Mouse (Mus musculus): ENCODE measurements around the gene Gli2. TPM values are rescaled to one million over a fixed set of nuclear protein-coding genes. Genes with fewer than 3 reads are reported as not detected.

Gli2 gene
- polyA plus RNA-seq, 1 experiment: 1.4 TPM

DNA sequence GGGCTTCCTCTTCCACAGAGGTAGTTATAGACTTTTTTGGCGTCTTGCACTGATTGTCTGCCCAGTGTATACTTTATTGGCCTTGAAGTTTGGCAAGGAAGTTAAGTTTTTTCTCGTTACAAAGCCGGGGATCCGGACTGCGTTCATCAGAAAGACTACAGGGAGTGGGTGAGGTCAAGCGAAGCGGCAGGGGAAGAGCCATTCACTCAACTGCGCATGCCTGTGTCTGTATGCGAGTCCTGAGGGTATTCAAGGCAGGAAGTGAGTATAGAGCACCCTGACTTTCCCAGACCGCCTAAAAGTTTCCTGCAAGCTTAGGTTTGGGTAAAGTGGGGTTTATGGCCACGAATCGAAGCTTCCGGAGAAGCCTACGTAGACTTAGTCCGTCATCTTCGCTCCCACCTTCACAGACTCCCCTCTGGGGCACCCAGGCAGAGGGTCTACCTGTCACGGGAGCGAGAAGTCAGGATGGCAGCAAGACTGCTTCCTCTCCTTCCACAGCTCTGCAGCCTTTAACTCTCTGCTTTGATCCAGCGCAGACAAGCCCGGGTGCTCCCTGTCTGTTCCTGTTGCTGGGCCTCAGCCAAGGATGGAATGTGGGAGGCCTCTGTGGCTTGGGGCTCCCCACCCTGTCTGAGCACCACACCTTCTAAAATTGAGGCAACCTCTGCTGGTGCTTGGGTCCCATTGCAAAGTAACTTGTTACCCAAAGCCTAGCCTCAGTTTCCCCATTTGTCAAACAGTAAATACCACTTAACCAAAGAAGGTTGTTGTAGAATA is 11.7 kb upstream of the Gli2 start:
- TF ChIP-seq POLR2A (IDR thresholded peaks at IDR 0.05; ENCODE audit: control insufficient read depth, low read depth, low read length) (no peak), CTCF (IDR thresholded peaks at IDR 0.05; ENCODE audit: control insufficient read depth, insufficient read depth, insufficient replicate concordance, low read depth, low read length) (no peak)
- peaks cover 7% of the 10 kb centered on the region for H3K4me1 ChIP-seq (ENCODE audit: control insufficient read depth, insufficient read depth, low read length)
- no peaks in the 10 kb centered on the region for H3K27me3 ChIP-seq (ENCODE audit: control insufficient read depth, insufficient read depth, low read length)
- no peaks in the 10 kb centered on the region for H3K36me3 ChIP-seq (ENCODE audit: control insufficient read depth, insufficient read depth, low read length)
- peak overlapping the region; percentile 19 for H3K4me3 ChIP-seq (ENCODE audit: control insufficient read depth, low read depth, low read length)
- no peak overlapping the region for H3K27ac ChIP-seq (ENCODE audit: control insufficient read depth, insufficient read depth, low read depth, low read length)

DNA sequence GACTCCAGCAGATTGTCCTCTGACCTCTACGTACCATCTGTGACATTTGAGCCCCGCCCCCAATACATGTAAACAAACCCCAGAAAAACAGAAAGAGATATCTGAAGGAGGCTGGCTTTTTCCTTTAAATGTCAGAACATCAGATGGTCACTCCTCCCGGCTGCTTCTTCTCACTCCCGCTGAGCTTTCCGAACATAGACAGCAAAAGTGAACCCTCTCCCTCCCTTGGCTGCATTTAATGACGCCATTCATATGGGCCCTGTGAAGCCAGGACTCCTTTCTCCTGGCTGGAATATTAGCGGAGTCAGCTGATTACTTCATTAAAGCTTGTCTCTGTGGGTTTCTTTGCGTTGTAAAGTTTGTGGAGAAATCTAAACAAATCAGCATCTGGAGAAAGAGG is 3.1 kb upstream of the Gli2 start:
- H3K27ac ChIP-seq (ENCODE audit: control insufficient read depth, insufficient read depth, low read depth, low read length): no peak overlapping the region
- TF ChIP-seq CTCF (IDR thresholded peaks at IDR 0.05; ENCODE audit: control insufficient read depth, insufficient read depth, insufficient replicate concordance, low read depth, low read length) (no peak), POLR2A (IDR thresholded peaks at IDR 0.05; ENCODE audit: control insufficient read depth, low read depth, low read length) (no peak)
- H3K4me1 ChIP-seq (ENCODE audit: control insufficient read depth, insufficient read depth, low read length): peaks cover 8% of the 10 kb centered on the region
- H3K4me3 ChIP-seq (ENCODE audit: control insufficient read depth, low read depth, low read length): no peak overlapping the region
- no peaks in the 10 kb centered on the region for H3K36me3 ChIP-seq (ENCODE audit: control insufficient read depth, insufficient read depth, low read length)
- H3K27me3 ChIP-seq (ENCODE audit: control insufficient read depth, insufficient read depth, low read length): no peaks in the 10 kb centered on the region

DNA sequence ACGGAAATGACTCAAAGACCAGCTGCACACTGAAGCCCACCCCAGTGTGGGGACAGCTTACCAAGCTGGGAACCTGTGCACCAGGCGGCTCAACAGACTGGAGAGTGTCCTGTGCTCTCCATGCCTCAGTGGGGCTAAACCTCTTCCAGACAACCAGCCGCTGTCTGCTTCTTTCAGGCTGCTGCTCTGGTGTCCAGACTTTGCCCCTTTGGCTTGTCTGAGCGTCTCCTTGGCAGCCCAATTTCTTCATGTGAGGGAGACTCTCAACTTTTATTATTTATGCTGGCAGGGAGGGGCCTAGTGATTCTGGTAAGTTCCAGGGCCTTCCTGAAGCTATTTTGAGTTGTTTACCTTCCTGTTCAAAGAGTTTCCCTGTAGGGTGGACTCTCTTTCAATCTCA is 2.4 kb upstream of the Gli2 start:
- Histone ChIP-seq H3K27me3 (ENCODE audit: control insufficient read depth, insufficient read depth, low read length) (no peaks in the 10 kb centered on the region), H3K36me3 (ENCODE audit: control insufficient read depth, insufficient read depth, low read length) (no peaks in the 10 kb centered on the region), H3K27ac (ENCODE audit: control insufficient read depth, insufficient read depth, low read depth, low read length) (no peak overlapping the region), H3K4me1 (ENCODE audit: control insufficient read depth, insufficient read depth, low read length) (peaks cover 8% of the 10 kb centered on the region), H3K4me3 (ENCODE audit: control insufficient read depth, low read depth, low read length) (no peak overlapping the region)
- TF ChIP-seq POLR2A (IDR thresholded peaks at IDR 0.05; ENCODE audit: control insufficient read depth, low read depth, low read length): no peak

DNA sequence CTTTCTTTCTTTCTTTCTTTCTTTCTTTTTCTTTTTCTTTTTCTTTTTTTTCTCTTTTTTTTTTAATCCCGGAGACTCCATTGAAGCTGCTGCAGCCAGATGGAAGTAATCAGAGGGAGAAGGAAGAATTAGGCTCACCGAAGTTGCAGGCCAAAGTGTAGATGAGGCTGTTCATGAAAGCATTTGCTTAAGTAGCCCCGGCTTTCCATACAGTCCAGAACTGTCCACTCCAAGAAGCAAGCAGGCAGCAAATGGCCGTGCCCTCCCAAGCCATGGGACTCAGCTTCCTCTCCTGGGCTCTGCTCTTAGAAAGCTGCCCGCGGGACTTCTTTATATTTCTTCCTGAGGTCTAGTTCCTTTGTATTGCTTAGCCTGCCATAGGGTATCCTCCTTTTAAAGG is 1.0 kb upstream of the Gli2 start:
- Histone ChIP-seq H3K27me3 (ENCODE audit: control insufficient read depth, insufficient read depth, low read length) (no peaks in the 10 kb centered on the region), H3K4me3 (ENCODE audit: control insufficient read depth, low read depth, low read length) (no peak overlapping the region), H3K36me3 (ENCODE audit: control insufficient read depth, insufficient read depth, low read length) (no peaks in the 10 kb centered on the region), H3K27ac (ENCODE audit: control insufficient read depth, insufficient read depth, low read depth, low read length) (no peak overlapping the region), H3K4me1 (ENCODE audit: control insufficient read depth, insufficient read depth, low read length) (peaks cover 8% of the 10 kb centered on the region)
- no peak for TF ChIP-seq CTCF (IDR thresholded peaks at IDR 0.05; ENCODE audit: control insufficient read depth, insufficient read depth, insufficient replicate concordance, low read depth, low read length)
- no peak for TF ChIP-seq POLR2A (IDR thresholded peaks at IDR 0.05; ENCODE audit: control insufficient read depth, low read depth, low read length)

DNA sequence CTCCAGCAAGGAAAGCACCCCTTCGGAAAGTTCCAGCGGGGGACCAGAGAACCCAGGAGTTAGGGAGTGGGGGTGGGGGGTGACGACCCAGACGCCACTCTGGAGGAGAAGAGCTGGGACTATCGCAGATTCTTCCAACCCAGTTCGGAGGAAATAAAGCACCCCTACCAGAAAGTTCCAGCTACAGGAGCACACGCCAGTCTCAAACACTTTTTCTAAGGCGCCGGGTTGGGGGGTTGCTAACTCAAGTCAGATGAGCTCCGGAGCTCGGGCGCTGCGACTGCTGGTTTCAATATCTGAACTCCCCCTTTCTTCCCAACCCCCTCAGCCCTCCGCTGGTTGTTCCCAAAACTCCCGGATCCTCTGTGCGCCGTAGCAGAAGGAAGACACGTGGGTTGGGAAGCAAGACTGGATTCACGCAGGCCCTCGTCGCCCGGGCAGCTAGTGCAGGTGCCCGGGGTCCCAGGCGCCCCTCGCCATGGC is 494 bp upstream of the Gli2 start:
- Histone ChIP-seq H3K27me3 (ENCODE audit: control insufficient read depth, insufficient read depth, low read length) (no peaks in the 10 kb centered on the region), H3K4me3 (ENCODE audit: control insufficient read depth, low read depth, low read length) (peak overlapping the region; percentile 73), H3K4me1 (ENCODE audit: control insufficient read depth, insufficient read depth, low read length) (peaks cover 9% of the 10 kb centered on the region), H3K36me3 (ENCODE audit: control insufficient read depth, insufficient read depth, low read length) (no peaks in the 10 kb centered on the region), H3K27ac (ENCODE audit: control insufficient read depth, insufficient read depth, low read depth, low read length) (peak overlapping the region; percentile 55)
- TF ChIP-seq POLR2A (IDR thresholded peaks at IDR 0.05; ENCODE audit: control insufficient read depth, low read depth, low read length) (no peak), CTCF (IDR thresholded peaks at IDR 0.05; ENCODE audit: control insufficient read depth, insufficient read depth, insufficient replicate concordance, low read depth, low read length) (no peak)

DNA sequence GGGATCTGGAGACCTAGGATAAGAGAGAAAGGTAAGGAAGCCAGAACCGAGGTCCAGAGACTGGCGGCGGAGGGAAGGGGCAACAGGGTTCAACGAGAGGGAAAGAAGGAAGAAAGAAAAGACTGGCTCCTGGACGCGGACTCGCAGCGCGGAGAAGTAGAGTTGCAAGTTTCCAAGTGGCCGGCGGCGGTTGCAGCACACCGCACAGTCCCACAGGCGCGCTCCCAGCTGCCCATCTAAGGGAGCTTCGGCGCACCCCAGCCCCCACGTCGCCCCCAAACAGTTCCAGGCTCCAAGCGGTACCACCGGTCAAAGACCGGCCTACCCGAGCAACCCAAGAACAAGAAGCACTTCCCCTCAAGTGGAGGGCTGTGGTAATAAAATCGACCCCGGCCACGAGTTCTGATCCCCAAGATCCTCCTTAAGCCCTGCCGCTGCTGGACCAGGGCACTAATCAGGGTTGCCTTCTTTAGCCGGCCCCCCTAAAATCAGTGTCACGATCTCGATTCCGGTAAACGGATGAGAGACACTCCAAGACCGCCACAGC is 715 bp downstream of the Gli2 start:
- Histone ChIP-seq H3K27me3 (ENCODE audit: control insufficient read depth, insufficient read depth, low read length) (no peaks in the 10 kb centered on the region; the same call in 1 of the 2 replicates), H3K36me3 (ENCODE audit: control insufficient read depth, insufficient read depth, low read length) (no peaks in the 10 kb centered on the region), H3K4me1 (ENCODE audit: control insufficient read depth, insufficient read depth, low read length) (peaks cover 15% of the 10 kb centered on the region), H3K27ac (ENCODE audit: control insufficient read depth, insufficient read depth, low read depth, low read length) (peak overlapping the region; percentile 18), H3K4me3 (ENCODE audit: control insufficient read depth, low read depth, low read length) (peak overlapping the region; percentile 73)
- TF ChIP-seq POLR2A (IDR thresholded peaks at IDR 0.05; ENCODE audit: control insufficient read depth, low read depth, low read length): no peak
- no peak for TF ChIP-seq CTCF (IDR thresholded peaks at IDR 0.05; ENCODE audit: control insufficient read depth, insufficient read depth, insufficient replicate concordance, low read depth, low read length)

DNA sequence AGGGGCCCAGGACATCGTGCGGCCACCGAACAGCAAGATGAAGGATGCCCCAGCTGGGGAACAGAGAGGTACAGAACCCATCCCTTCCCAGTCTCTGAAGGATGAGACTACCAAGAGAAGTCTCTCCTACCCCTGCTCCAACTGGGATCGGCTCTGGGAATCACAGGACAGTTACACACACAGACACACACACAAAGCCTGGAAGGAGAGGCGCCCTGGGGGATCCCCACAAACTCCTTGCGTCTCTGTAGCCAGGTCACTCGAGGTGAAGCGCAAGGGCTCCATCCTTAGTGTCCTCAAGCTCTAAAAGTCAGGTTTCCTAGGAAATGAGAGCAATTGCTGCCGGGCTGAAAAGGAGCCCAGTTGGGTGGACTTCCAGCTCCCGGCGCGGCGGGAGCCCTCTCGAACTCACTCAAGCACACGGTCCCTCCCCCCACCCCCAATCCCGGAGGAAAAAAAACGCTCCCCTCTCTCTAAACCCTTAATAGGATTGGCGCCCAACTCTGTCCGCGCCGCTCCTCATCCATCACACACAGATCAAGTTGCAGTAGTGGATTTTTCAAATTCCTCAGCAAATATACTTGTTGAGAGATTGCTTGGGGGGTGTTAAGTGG is 1.4 kb downstream of the Gli2 start:
- Histone ChIP-seq H3K36me3 (ENCODE audit: control insufficient read depth, insufficient read depth, low read length) (no peaks in the 10 kb centered on the region), H3K4me1 (ENCODE audit: control insufficient read depth, insufficient read depth, low read length) (peaks cover 16% of the 10 kb centered on the region), H3K4me3 (ENCODE audit: control insufficient read depth, low read depth, low read length) (peak overlapping the region; percentile 73), H3K27me3 (ENCODE audit: control insufficient read depth, insufficient read depth, low read length) (no peaks in the 10 kb centered on the region; the same call in 1 of the 2 replicates), H3K27ac (ENCODE audit: control insufficient read depth, insufficient read depth, low read depth, low read length) (no peak overlapping the region; the same call in 1 of the 2 replicates)
- no peak for TF ChIP-seq POLR2A (IDR thresholded peaks at IDR 0.05; ENCODE audit: control insufficient read depth, low read depth, low read length)
- no peak for TF ChIP-seq CTCF (IDR thresholded peaks at IDR 0.05; ENCODE audit: control insufficient read depth, insufficient read depth, insufficient replicate concordance, low read depth, low read length)

Measured in testis, adult 2 months (tissue).